Mouse (Mus musculus): ENCODE results near the gene Spata32. TPM values are rescaled to one million over a fixed set of nuclear protein-coding genes. Genes with fewer than 3 reads are reported as not detected.
"Not testable (repeated sequence)": the region's sequence is repeated elsewhere in the genome, so short reads cannot be mapped to it uniquely, and the experiment has no call there.

Spata32 gene
- polyA plus RNA-seq, 1 experiment from 2014 or later, result 0.40 TPM

DNA sequence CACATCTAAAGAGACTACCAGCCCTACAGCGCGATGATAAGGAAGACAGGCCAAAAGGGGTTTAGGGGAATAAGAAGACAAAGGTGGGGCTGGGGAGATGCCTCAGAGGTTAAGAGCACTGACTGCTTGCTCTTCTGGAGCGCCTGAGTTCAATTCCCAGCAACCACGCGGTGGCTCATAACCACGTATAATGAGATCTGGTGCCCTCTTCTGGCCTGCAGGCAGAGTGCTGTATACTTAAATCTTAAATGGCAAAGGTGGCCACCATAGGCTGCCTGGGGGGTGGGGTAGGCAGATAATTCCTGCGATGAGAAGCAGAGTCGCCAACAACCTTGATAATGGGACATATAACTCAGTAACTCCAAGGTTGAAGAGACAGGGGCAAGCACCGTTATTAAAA, 19.5 kb upstream of the Spata32 start:
- H3K4me1 ChIP-seq (replicated peaks), result peaks cover 19% of the 10 kb centered on the region
- no peak overlapping the region for H3K27ac ChIP-seq
- no peak for ATAC-seq (ENCODE audit: low FRiP score)

GRCm38 (mm10) chr11:103236903-103237302, 18.7 kb upstream of the Spata32 start:
- no peak overlapping the region for H3K4me2 ChIP-seq
- no peak overlapping the region for H3K9ac ChIP-seq
- H3K36me3 ChIP-seq, result peaks cover 45% of the 10 kb centered on the region
- no peaks in the 10 kb centered on the region for H3K27me3 ChIP-seq
- H3K9me3 ChIP-seq, result no peaks in the 10 kb centered on the region
- whole genome bisulfite sequencing, result 91% methylated on average over 10 of the region's 10 CpGs
- no peak overlapping the region for H3K4me3 ChIP-seq
- peaks cover 15% of the 10 kb centered on the region for H3K4me1 ChIP-seq (replicated peaks)
- ATAC-seq (ENCODE audit: low FRiP score), result no peak
- no peak overlapping the region for H3K27ac ChIP-seq

More for the DNA sequence above, 19.5 kb upstream of the Spata32 start:
- Histone ChIP-seq H3K9me3 (no peaks in the 10 kb centered on the region), H3K27me3 (no peaks in the 10 kb centered on the region), H3K9ac (no peak overlapping the region), H3K4me2 (no peak overlapping the region), H3K36me3 (peaks cover 45% of the 10 kb centered on the region), H3K4me3 (no peak overlapping the region)
- WGBS, result 73% methylated on average over 9 of the region's 9 CpGs

DNA sequence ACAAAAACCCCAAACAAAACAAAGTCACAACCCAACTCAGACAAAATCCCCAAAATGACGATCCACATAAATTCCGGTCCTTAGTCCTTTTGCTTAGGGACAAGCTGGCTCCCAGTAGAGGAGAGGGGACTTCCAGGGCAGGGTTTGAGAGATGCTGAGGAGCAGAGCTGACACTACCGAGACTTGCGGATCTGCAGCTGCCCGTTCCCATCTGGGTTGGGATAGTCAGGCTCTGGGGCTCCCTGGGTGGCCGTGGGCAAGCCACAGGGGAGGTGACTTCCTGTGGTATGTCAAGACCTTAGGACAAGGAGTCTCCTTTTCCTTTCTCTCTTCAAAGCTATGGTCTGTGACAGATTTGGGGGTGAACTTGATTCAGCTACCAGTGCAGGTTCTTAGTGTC, 18.2 kb upstream of the Spata32 start:
- Histone ChIP-seq H3K4me1 (replicated peaks) (peaks cover 11% of the 10 kb centered on the region), H3K4me2 (no peak overlapping the region), H3K9me3 (no peaks in the 10 kb centered on the region), H3K9ac (no peak overlapping the region), H3K27ac (no peak overlapping the region), H3K36me3 (peaks cover 47% of the 10 kb centered on the region), H3K27me3 (no peaks in the 10 kb centered on the region), H3K4me3 (no peak overlapping the region)
- ATAC-seq (ENCODE audit: low FRiP score), result no peak
- WGBS, result 89% methylated on average over 6 of the region's 6 CpGs

- Histone ChIP-seq H3K4me3 (no peak overlapping the region), H3K4me1 (replicated peaks) (peaks cover 3% of the 10 kb centered on the region), H3K27ac (no peak overlapping the region), H3K27me3 (no peaks in the 10 kb centered on the region), H3K9ac (no peak overlapping the region; the same call in 1 of the 2 replicates), H3K36me3 (peaks cover 52% of the 10 kb centered on the region), H3K9me3 (no peaks in the 10 kb centered on the region), H3K4me2 (no peak overlapping the region)
- WGBS, result 82% methylated on average over 11 of the region's 11 CpGs
- ATAC-seq (ENCODE audit: low FRiP score), result no peak
Measured at GRCm38 (mm10) chr11:103235702-103236101, 17.5 kb upstream of the Spata32 start.

GRCm38 (mm10) chr11:103234447-103234846, 16.2 kb upstream of the Spata32 start:
- WGBS, result 78% methylated on average over 1 of the region's 1 CpGs
- Histone ChIP-seq H3K9me3 (0 out of 2 replicates have a peak, but pooled peaks cover 2% of the 10 kb centered on the region), H3K4me2 (no peak overlapping the region), H3K4me1 (replicated peaks) (no peaks in the 10 kb centered on the region), H3K9ac (no peak overlapping the region), H3K36me3 (peaks cover 57% of the 10 kb centered on the region), H3K27ac (no peak overlapping the region), H3K4me3 (no peak overlapping the region), H3K27me3 (no peaks in the 10 kb centered on the region)
- ATAC-seq (ENCODE audit: low FRiP score), result no peak

DNA sequence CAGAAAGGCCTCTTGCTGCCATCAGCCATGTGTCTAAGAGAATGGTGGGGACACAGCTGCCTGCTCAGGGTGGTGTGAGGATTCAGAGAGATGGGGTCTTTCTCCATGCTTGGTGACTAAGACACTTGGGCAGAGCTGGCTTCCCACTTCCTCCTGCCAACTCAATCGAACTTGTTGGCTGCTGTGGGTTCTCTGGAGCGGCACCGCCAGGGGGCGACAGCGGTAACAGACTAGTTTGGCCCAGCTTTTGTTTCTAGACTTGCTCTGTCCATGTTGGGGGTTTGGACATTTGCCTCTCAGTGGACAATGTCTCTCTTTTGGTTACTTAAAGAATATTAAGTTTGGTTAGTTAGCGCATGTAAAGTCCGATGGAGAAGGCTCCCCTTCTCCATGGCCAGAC, 14.7 kb upstream of the Spata32 start:
- Histone ChIP-seq H3K4me1 (replicated peaks) (no peaks in the 10 kb centered on the region), H3K9ac (no peak overlapping the region), H3K36me3 (peaks cover 54% of the 10 kb centered on the region), H3K9me3 (0 out of 2 replicates have a peak, but pooled peaks cover 4% of the 10 kb centered on the region), H3K4me3 (no peak overlapping the region), H3K27me3 (no peaks in the 10 kb centered on the region), H3K27ac (no peak overlapping the region), H3K4me2 (no peak overlapping the region)
- 32% methylated on average over 7 of the region's 7 CpGs for WGBS
- ATAC-seq (ENCODE audit: low FRiP score), result no peak

DNA sequence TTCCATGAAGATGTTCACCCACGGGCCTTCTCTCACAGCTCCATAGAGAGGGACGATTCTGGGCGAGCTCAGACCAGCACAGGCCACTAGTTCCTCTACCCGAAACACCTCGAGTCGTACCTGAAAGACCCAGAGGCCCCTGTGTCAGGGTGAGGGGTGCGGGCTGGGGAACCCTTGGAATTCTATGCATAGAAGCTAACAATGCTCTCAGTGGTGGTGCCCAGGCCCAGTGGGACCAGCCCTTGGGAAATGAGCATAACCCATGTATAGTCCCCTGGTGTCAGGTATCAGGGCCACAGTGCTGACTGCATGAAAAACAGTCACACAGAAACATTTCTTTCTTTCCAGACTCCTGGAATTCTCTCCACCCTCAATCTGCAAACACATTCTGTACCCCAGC, 13.1 kb upstream of the Spata32 start:
- no peaks in the 10 kb centered on the region for H3K27me3 ChIP-seq
- ATAC-seq (ENCODE audit: low FRiP score), result no peak
- peaks cover 56% of the 10 kb centered on the region for H3K36me3 ChIP-seq
- no peak overlapping the region for H3K9ac ChIP-seq
- H3K4me1 ChIP-seq (replicated peaks), result no peaks in the 10 kb centered on the region
- no peak overlapping the region for H3K4me2 ChIP-seq
- 0 out of 2 replicates have a peak, but pooled peaks cover 4% of the 10 kb centered on the region for H3K9me3 ChIP-seq
- 96% methylated on average over 7 of the region's 7 CpGs for WGBS
- H3K4me3 ChIP-seq, result no peak overlapping the region
- no peak overlapping the region for H3K27ac ChIP-seq

DNA sequence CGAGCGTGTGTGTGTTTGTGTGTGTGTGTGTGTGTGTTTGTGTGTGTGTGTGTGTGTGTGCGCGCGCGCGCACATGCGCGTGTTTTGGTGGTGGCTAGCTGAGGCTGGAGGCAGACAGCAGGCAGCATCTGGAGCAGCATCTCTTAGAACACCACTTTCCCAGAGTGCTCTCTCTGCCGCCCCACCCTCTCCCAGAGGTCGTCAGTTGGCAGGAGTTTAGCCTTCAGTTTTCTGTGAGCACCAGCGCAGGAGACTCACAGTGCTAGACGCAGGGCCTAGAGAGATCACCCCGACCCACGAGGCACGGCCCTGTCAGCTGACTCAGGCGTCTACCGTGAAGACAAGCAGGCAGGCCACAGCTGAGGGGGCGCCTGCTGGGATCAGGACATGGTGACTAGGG, 12.4 kb upstream of the Spata32 start:
- Histone ChIP-seq H3K4me2 (no peak overlapping the region), H3K4me1 (replicated peaks) (no peaks in the 10 kb centered on the region), H3K27me3 (no peaks in the 10 kb centered on the region), H3K4me3 (no peak overlapping the region), H3K36me3 (peaks cover 53% of the 10 kb centered on the region), H3K9ac (no peak overlapping the region), H3K9me3 (0 out of 2 replicates have a peak, but pooled peaks cover 4% of the 10 kb centered on the region), H3K27ac (no peak overlapping the region)
- WGBS, result 94% methylated on average over 19 of the region's 19 CpGs
- ATAC-seq (ENCODE audit: low FRiP score), result no peak

DNA sequence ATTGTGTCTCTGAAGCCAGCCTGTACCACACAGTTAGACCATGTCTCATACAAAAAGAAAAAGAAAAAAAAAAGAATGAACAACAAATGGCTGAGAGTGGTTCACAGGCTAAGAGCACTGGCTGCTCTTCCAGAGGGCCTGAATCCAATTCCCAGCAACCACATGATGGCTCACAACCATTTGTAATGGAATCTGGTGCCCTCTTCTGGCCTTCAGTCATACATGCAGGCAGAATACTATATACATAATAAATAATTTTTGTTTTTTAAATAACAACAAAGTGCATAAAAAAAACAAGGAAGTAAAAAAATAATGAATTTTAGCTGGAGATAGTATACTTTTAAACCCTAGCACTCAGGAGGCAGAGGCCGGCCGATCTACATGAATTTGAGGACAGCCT, 11.4 kb upstream of the Spata32 start:
- H3K4me1 ChIP-seq (replicated peaks), result peaks cover 5% of the 10 kb centered on the region; the same call in 1 of the 2 replicates
- WGBS, result 98% methylated on average over 2 of the region's 2 CpGs
- H3K9me3 ChIP-seq, result 0 out of 2 replicates have a peak, but pooled peaks cover 4% of the 10 kb centered on the region
- H3K4me3 ChIP-seq, result no peak overlapping the region
- no peak for ATAC-seq (ENCODE audit: low FRiP score)
- no peaks in the 10 kb centered on the region for H3K27me3 ChIP-seq
- H3K4me2 ChIP-seq, result no peak overlapping the region
- no peak overlapping the region for H3K27ac ChIP-seq
- H3K36me3 ChIP-seq, result peaks cover 63% of the 10 kb centered on the region
- no peak overlapping the region for H3K9ac ChIP-seq

GRCm38 (mm10) chr11:103223951-103224456, 5.8 kb upstream of the Spata32 start:
- 63% methylated on average over 18 of the region's 18 CpGs for WGBS
- Histone ChIP-seq H3K4me2 (no peak overlapping the region), H3K27me3 (0 out of 2 replicates have a peak, but pooled peaks cover 4% of the 10 kb centered on the region), H3K4me3 (no peak overlapping the region), H3K9ac (no peak overlapping the region), H3K27ac (no peak overlapping the region; the same call in 1 of the 2 replicates), H3K9me3 (no peaks in the 10 kb centered on the region), H3K36me3 (peaks cover 72% of the 10 kb centered on the region), H3K4me1 (replicated peaks) (peaks cover 8% of the 10 kb centered on the region; the same call in 1 of the 2 replicates)
- no peak for ATAC-seq (ENCODE audit: low FRiP score)

DNA sequence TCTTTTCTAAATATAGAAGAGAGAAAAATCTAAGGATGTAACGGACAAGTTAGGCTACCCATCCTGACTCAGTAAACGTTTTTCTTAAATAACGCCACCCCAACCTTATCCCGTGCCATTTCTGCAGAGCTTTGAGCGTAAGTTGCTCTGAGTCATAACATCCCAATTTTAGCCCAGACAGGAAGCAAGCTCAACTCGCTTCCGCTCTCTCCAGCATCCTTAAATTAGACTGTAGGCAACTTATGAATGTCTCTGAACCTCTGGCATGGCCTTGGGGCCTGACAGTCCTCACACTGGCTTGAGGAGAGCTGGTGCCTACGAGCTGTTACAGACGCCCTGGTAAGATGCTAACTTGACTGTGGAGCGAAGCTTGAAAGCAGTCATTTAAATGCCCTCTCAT, 5.2 kb upstream of the Spata32 start:
- H3K4me2 ChIP-seq, result no peak overlapping the region
- 91% methylated on average over 10 of the region's 10 CpGs for WGBS
- peaks cover 66% of the 10 kb centered on the region for H3K36me3 ChIP-seq
- no peak for ATAC-seq (ENCODE audit: low FRiP score)
- peaks cover 11% of the 10 kb centered on the region for H3K4me1 ChIP-seq (replicated peaks)
- no peak overlapping the region for H3K9ac ChIP-seq
- H3K9me3 ChIP-seq, result no peaks in the 10 kb centered on the region
- no peak overlapping the region for H3K4me3 ChIP-seq
- no peak overlapping the region for H3K27ac ChIP-seq
- 0 out of 2 replicates have a peak, but pooled peaks cover 4% of the 10 kb centered on the region for H3K27me3 ChIP-seq

- 88% methylated on average over 4 of the region's 4 CpGs for WGBS
- H3K9me3 ChIP-seq; H3K27ac ChIP-seq; H3K4me3 ChIP-seq; ATAC-seq (ENCODE audit: low FRiP score); H3K27me3 ChIP-seq; H3K4me2 ChIP-seq; H3K9ac ChIP-seq: not testable (repeated sequence)
- peaks cover 15% of the 10 kb centered on the region for H3K4me1 ChIP-seq (replicated peaks)
- H3K36me3 ChIP-seq, result peaks cover 62% of the 10 kb centered on the region
Measured at GRCm38 (mm10) chr11:103222718-103223117, 4.5 kb upstream of the Spata32 start.

DNA sequence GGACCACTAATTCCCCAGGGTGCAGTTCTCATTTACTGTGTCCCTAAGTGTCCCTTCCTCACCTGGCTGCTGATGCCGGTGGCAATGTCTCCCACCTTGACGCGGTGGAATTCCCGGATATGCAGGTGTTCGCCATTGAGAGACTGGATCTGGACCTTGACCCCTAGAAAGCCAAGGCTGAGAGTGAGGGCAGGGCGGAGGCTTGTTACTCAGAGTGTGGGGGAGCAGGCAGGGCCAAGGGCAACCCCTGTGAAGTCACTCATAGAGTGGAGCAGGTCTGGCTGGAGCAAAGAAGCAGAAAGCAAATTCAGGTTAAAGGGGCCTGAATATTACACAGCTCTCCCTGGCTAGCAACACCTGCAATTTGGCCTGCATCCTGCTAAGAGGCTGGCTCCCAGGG, 3.2 kb upstream of the Spata32 start:
- Histone ChIP-seq H3K27me3 (peaks cover 10% of the 10 kb centered on the region), H3K4me3 (no peak overlapping the region), H3K36me3 (peaks cover 49% of the 10 kb centered on the region), H3K4me1 (replicated peaks) (peaks cover 19% of the 10 kb centered on the region), H3K27ac (no peak overlapping the region), H3K9me3 (no peaks in the 10 kb centered on the region), H3K4me2 (no peak overlapping the region), H3K9ac (no peak overlapping the region)
- WGBS, result 93% methylated on average over 6 of the region's 6 CpGs
- no peak for ATAC-seq (ENCODE audit: low FRiP score)

Measured in hindbrain, embryonic 13.5 days (tissue).